Mouse (Mus musculus) splenic B cell, adult 2 months (primary cell): ENCODE measurements at regions not wholly inside any gene's neighbourhood (a gene's known extent, or its start where the extent isn't known, plus 50 kb on each side); places are given as distances from the start of the nearest gene placed in this dataset.
"Not testable (repeated sequence)": the region's sequence is repeated elsewhere in the genome, so short reads cannot be mapped to it uniquely, and the experiment has no call there.

Experiments
- DNase-seq: peaks from one replicate; pipeline ENCODE4 v3.0.0-alpha.2; 2011; ENCODE audit warnings: low read depth, low spot score
- H3K27me3 ChIP-seq: 2 replicates; pipeline ENCODE4 v1.6.1; 2012; ENCODE audit warnings: mild to moderate bottlenecking, low read length, moderate library complexity, mixed read lengths; ENCODE audit not compliant: control insufficient read depth, poor library complexity, insufficient read depth, severe bottlenecking
- H3K36me3 ChIP-seq: 2 replicates; pipeline ENCODE4 v1.6.1; 2012; ENCODE audit warnings: mild to moderate bottlenecking, low read length, moderate library complexity, mixed read lengths; ENCODE audit not compliant: control insufficient read depth, poor library complexity, insufficient read depth, severe bottlenecking

GRCm38 (mm10) chr15:93053471-93053870, 221.5 kb downstream of the Gxylt1 start:
- no peak for DNase-seq
- no peaks in the 10 kb centered on the region for H3K27me3 ChIP-seq
- H3K36me3 ChIP-seq: no peaks in the 10 kb centered on the region

- no peak for DNase-seq
- Histone ChIP-seq H3K27me3 (no peaks in the 10 kb centered on the region), H3K36me3 (no peaks in the 10 kb centered on the region)
These were observed 247.8 kb downstream of the Gxylt1 start for GRCm38 (mm10) chr15:93027185-93027584.

GRCm38 (mm10) chr15:93026456-93027078, 248.4 kb downstream of the Gxylt1 start:
- H3K27me3 ChIP-seq: no peaks in the 10 kb centered on the region
- no peaks in the 10 kb centered on the region for H3K36me3 ChIP-seq
- DNase-seq: no peak

GRCm38 (mm10) chr15:93025791-93026190, 249.2 kb downstream of the Gxylt1 start:
- Histone ChIP-seq H3K27me3 (no peaks in the 10 kb centered on the region), H3K36me3 (no peaks in the 10 kb centered on the region)
- no peak for DNase-seq

- no peaks in the 10 kb centered on the region for H3K36me3 ChIP-seq
- DNase-seq: no peak
- no peaks in the 10 kb centered on the region for H3K27me3 ChIP-seq
These were observed 250.8 kb downstream of the Gxylt1 start for GRCm38 (mm10) chr15:93024171-93024570.

- Histone ChIP-seq H3K27me3 (no peaks in the 10 kb centered on the region), H3K36me3 (no peaks in the 10 kb centered on the region)
- no peak for DNase-seq
These were observed 263.8 kb downstream of the Gxylt1 start for GRCm38 (mm10) chr15:93011166-93011565.

- Histone ChIP-seq H3K36me3 (no peaks in the 10 kb centered on the region), H3K27me3 (no peaks in the 10 kb centered on the region)
- DNase-seq: no peak
These were observed 264.4 kb downstream of the Gxylt1 start for GRCm38 (mm10) chr15:93010629-93011028.

- DNase-seq: no peak
- H3K27me3 ChIP-seq: no peaks in the 10 kb centered on the region
- no peaks in the 10 kb centered on the region for H3K36me3 ChIP-seq
These were observed 269.2 kb downstream of the Gxylt1 start for GRCm38 (mm10) chr15:93005751-93006231.

GRCm38 (mm10) chr15:93005186-93005585, 269.8 kb downstream of the Gxylt1 start:
- DNase-seq, H3K36me3 ChIP-seq, H3K27me3 ChIP-seq: not testable (repeated sequence)

GRCm38 (mm10) chr15:93004551-93004950, 270.4 kb downstream of the Gxylt1 start:
- DNase-seq: no peak
- Histone ChIP-seq H3K36me3 (no peaks in the 10 kb centered on the region), H3K27me3 (no peaks in the 10 kb centered on the region)

- Histone ChIP-seq H3K27me3 (no peaks in the 10 kb centered on the region), H3K36me3 (no peaks in the 10 kb centered on the region)
- DNase-seq: no peak
These were observed 271.7 kb downstream of the Gxylt1 start for GRCm38 (mm10) chr15:93003233-93003632.

- Histone ChIP-seq H3K27me3 (no peaks in the 10 kb centered on the region), H3K36me3 (no peaks in the 10 kb centered on the region)
- no peak for DNase-seq
These were observed 272.7 kb downstream of the Gxylt1 start for GRCm38 (mm10) chr15:93002002-93002904.

GRCm38 (mm10) chr15:93001346-93002001, 273.5 kb downstream of the Gxylt1 start:
- no peak for DNase-seq
- Histone ChIP-seq H3K27me3 (no peaks in the 10 kb centered on the region), H3K36me3 (no peaks in the 10 kb centered on the region)

- no peaks in the 10 kb centered on the region for H3K27me3 ChIP-seq
- no peaks in the 10 kb centered on the region for H3K36me3 ChIP-seq
- DNase-seq: no peak
These were observed 274.9 kb downstream of the Gxylt1 start for GRCm38 (mm10) chr15:93000121-93000520.

- Histone ChIP-seq H3K36me3 (no peaks in the 10 kb centered on the region), H3K27me3 (no peaks in the 10 kb centered on the region)
- DNase-seq: no peak
These were observed 277.0 kb downstream of the Gxylt1 start for GRCm38 (mm10) chr15:92997933-92998332.
